Comparison of ENCODE assay signal across 8 mouse cellular contexts in genomic region chr6:113623386-113623785, GRCm38 (mm10). TPM values are rescaled to one million over a fixed set of nuclear protein-coding genes. Genes with fewer than 3 reads are reported as not detected.
DNase-seq lines count a peak whose midpoint lies in the region; ATAC-seq and TF ChIP-seq lines count a peak whose summit lies in the region.

No protein-coding gene starts in this region.

- H3K4me2 ChIP-seq in heart, embryonic 12.5 days: peak overlapping the region; percentile 82
- peak overlapping the region; percentile 93 for H3K4me2 ChIP-seq in heart, postnatal 0 days (ENCODE audit: low read depth, low read length)

- H3K27ac ChIP-seq in heart, embryonic 12.5 days (ENCODE audit: poor library complexity, severe bottlenecking): no peak overlapping the region; the same call in 1 of the 2 replicates
- peak overlapping the region; percentile 23; the same call in 1 of the 2 replicates for H3K27ac ChIP-seq in ES-Bruce4 (ENCODE audit: insufficient read depth, low read length)
- peak overlapping the region; percentile 93 for H3K27ac ChIP-seq in heart, postnatal 0 days (ENCODE audit: low read depth)

- H3K4me1 ChIP-seq in heart, embryonic 12.5 days (replicated peaks): peaks cover 18% of the 10 kb centered on the region
- no peaks in the 10 kb centered on the region for H3K4me1 ChIP-seq in ES-Bruce4 (ENCODE audit: control insufficient read depth, insufficient read depth, low read length)
- peaks cover 12% of the 10 kb centered on the region for H3K4me1 ChIP-seq in heart, postnatal 0 days (ENCODE audit: control insufficient read depth, insufficient read depth)

- H3K27me3 ChIP-seq in heart, embryonic 12.5 days (replicated peaks): no peaks in the 10 kb centered on the region
- no peaks in the 10 kb centered on the region for H3K27me3 ChIP-seq in ES-Bruce4 (ENCODE audit: control insufficient read depth, insufficient read depth, low read length, poor library complexity, severe bottlenecking)
- no peaks in the 10 kb centered on the region for H3K27me3 ChIP-seq in heart, postnatal 0 days (ENCODE audit: control insufficient read depth, insufficient read depth, low read length)

- DNase-seq in heart, adult 11 months: no peak
- DNase-seq in heart, postnatal 0 days (ENCODE audit: low spot score): no peak
- peak; percentile 21 for DNase-seq in lung, postnatal 10 days
- DNase-seq in spleen, postnatal 14 days (ENCODE audit: low spot score in 2 of 2): no peak
- DNase-seq in adrenal gland, adult (ENCODE audit: inconsistent age in 2 of 2, low spot score in 1 of 2): no peak
- no peak for DNase-seq in cerebellum, postnatal 25 days

- no peaks in the 10 kb centered on the region for H3K9me3 ChIP-seq in heart, embryonic 12.5 days (replicated peaks)
- H3K9me3 ChIP-seq in ES-Bruce4 (replicated peaks; ENCODE audit: control insufficient read depth, insufficient read depth, low read length, poor library complexity, severe bottlenecking): no peaks in the 10 kb centered on the region
- no peaks in the 10 kb centered on the region for H3K9me3 ChIP-seq in heart, postnatal 0 days (replicated peaks; ENCODE audit: control insufficient read depth, low read length)

- ATAC-seq in heart, embryonic 12.5 days (ENCODE audit: insufficient number of reproducible peaks, low FRiP score): 0 out of 2 replicates have a peak, but pooled peaks have one; percentile 4
- no peak for ATAC-seq in heart, postnatal 0 days (ENCODE audit: insufficient read depth, low read depth)

- H3K4me3 ChIP-seq in heart, embryonic 12.5 days: peak overlapping the region; percentile 77
- peak overlapping the region; percentile 75 for H3K4me3 ChIP-seq in ES-Bruce4 (ENCODE audit: low read depth, low read length)
- peak overlapping the region; percentile 83 for H3K4me3 ChIP-seq in heart, postnatal 0 days (ENCODE audit: low read depth, low read length)

- TF ChIP-seq EP300 in ES-Bruce4 (IDR thresholded peaks at IDR 0.05; ENCODE audit: insufficient read depth, low read depth, low read length): no peak
- no peak for TF ChIP-seq EP300 in heart, postnatal 0 days (IDR thresholded peaks at IDR 0.05; ENCODE audit: low read depth)

- 61% methylated on average over 5 of the region's 5 CpGs for WGBS in heart, embryonic 12.5 days
- 56% methylated on average over 5 of the region's 5 CpGs for WGBS in heart, postnatal 0 days

- TF ChIP-seq POLR2A in ES-Bruce4 (IDR thresholded peaks at IDR 0.05; ENCODE audit: insufficient read depth, low read length): no peak

- no peak for TF ChIP-seq CTCF in ES-Bruce4 (IDR thresholded peaks at IDR 0.05; ENCODE audit: low read depth, low read length)
- no peak for TF ChIP-seq CTCF in heart, postnatal 0 days (IDR thresholded peaks at IDR 0.05; ENCODE audit: low read depth)

- peaks cover 18% of the 10 kb centered on the region for H3K36me3 ChIP-seq in heart, embryonic 12.5 days
- H3K36me3 ChIP-seq in ES-Bruce4 (ENCODE audit: control insufficient read depth, insufficient read depth, low read length, poor library complexity, severe bottlenecking): 0 out of 2 replicates have a peak, but pooled peaks cover 3% of the 10 kb centered on the region
- H3K36me3 ChIP-seq in heart, postnatal 0 days (replicated peaks; ENCODE audit: control insufficient read depth, insufficient read depth, low read length): peaks cover 7% of the 10 kb centered on the region; the same call in 1 of the 2 replicates

- H3K9ac ChIP-seq in heart, embryonic 12.5 days: no peak overlapping the region
- peak overlapping the region; percentile 71; the same call in 1 of the 2 replicates for H3K9ac ChIP-seq in ES-Bruce4 (ENCODE audit: low read depth, poor library complexity, severe bottlenecking)
- H3K9ac ChIP-seq in heart, postnatal 0 days (replicated peaks; ENCODE audit: low read depth, low read length): 0 out of 2 replicates have a peak overlapping the region, but pooled peaks have one; percentile 73

RNA-seq across cellular contexts. Expression of gene Vhl, which starts 0.4 kb away (rescaled TPM):
- 30.3 and 32.7 TPM in 2 replicates for polyA plus RNA-seq in heart, embryonic 12.5 days (2016; fragmentation: Nextera tagmentation; extraction: Ambion mirVana)
- polyA plus RNA-seq in ES-Bruce4 (2011; ENCODE audit: insufficient read depth, insufficient read length, low read depth, missing spikeins): 12.9 and 22.0 TPM in 2 replicates
- total RNA-seq in heart, postnatal 0 days (2014; rRNA removed; ENCODE audit: low replicate concordance): 23.5 and 24.3 TPM in 2 replicates
- polyA plus RNA-seq in heart, postnatal 0 days (2015; fragmentation: Nextera tagmentation; extraction: Ambion mirVana): 17.2 and 18.0 TPM in 2 replicates

RNA-seq across cellular contexts. Expression of gene Irak2, which starts 14.9 kb away (rescaled TPM):
- 7.0 and 7.9 TPM in 2 replicates for polyA plus RNA-seq in heart, embryonic 12.5 days (2016; fragmentation: Nextera tagmentation; extraction: Ambion mirVana)
- 6.6 and 10.1 TPM in 2 replicates for polyA plus RNA-seq in ES-Bruce4 (2011; ENCODE audit: insufficient read depth, insufficient read length, low read depth, missing spikeins)
- total RNA-seq in heart, postnatal 0 days (2014; rRNA removed; ENCODE audit: low replicate concordance): 7.0 and 23.2 TPM in 2 replicates
- 5.8 and 6.3 TPM in 2 replicates for polyA plus RNA-seq in heart, postnatal 0 days (2015; fragmentation: Nextera tagmentation; extraction: Ambion mirVana)

RNA-seq across cellular contexts. Expression of gene Brk1, which starts 18.8 kb away (rescaled TPM):
- 156 and 165 TPM in 2 replicates for polyA plus RNA-seq in heart, embryonic 12.5 days (2016; fragmentation: Nextera tagmentation; extraction: Ambion mirVana)
- 96.3 and 105 TPM in 2 replicates for polyA plus RNA-seq in ES-Bruce4 (2011; ENCODE audit: insufficient read depth, insufficient read length, low read depth, missing spikeins)
- 174 and 265 TPM in 2 replicates for total RNA-seq in heart, postnatal 0 days (2014; rRNA removed; ENCODE audit: low replicate concordance)
- 169 and 173 TPM in 2 replicates for polyA plus RNA-seq in heart, postnatal 0 days (2015; fragmentation: Nextera tagmentation; extraction: Ambion mirVana)

RNA-seq across cellular contexts. Expression of gene Fancd2os, which starts 22.9 kb away (rescaled TPM):
- 0.26 TPM in 1 of 2 replicates, not detected in the other for polyA plus RNA-seq in heart, embryonic 12.5 days (2016; fragmentation: Nextera tagmentation; extraction: Ambion mirVana)
- not detected in 2 replicates for polyA plus RNA-seq in ES-Bruce4 (2011; ENCODE audit: insufficient read depth, insufficient read length, low read depth, missing spikeins)
- not detected in 2 replicates for total RNA-seq in heart, postnatal 0 days (2014; rRNA removed; ENCODE audit: low replicate concordance)
- not detected in 2 replicates for polyA plus RNA-seq in heart, postnatal 0 days (2015; fragmentation: Nextera tagmentation; extraction: Ambion mirVana)
